Mouse (Mus musculus): ENCODE measurements around the gene Gnrhr.

GRCm38 (mm10) chr5:86172449-86173161, 25.1 kb downstream of the Gnrhr start, which contains the start of gene Uba6:
- TF ChIP-seq CTCF (IDR thresholded peaks at IDR 0.05; ENCODE audit: borderline replicate concordance, control insufficient read depth, extremely low read depth, insufficient read depth, low read length, poor library complexity) (peak; percentile 39; the same call in 1 of the 2 replicates), POLR2A (IDR thresholded peaks at IDR 0.05; ENCODE audit: control insufficient read depth, extremely low read depth, insufficient read depth, low read length, poor library complexity) (peak; percentile 81)

All from thymus, adult 2 months (tissue).